Mouse (Mus musculus) urinary bladder, postnatal 14 days (tissue): ENCODE results near the gene Degs1.
"Not testable (repeated sequence)": the region's sequence is repeated elsewhere in the genome, so short reads cannot be mapped to it uniquely, and the experiment has no call there.

Source experiments
- DNase-seq: peaks from one replicate; pipeline ENCODE4 v3.0.0; 2021; ENCODE audit warnings: low spot score

Degs1 gene

DNA sequence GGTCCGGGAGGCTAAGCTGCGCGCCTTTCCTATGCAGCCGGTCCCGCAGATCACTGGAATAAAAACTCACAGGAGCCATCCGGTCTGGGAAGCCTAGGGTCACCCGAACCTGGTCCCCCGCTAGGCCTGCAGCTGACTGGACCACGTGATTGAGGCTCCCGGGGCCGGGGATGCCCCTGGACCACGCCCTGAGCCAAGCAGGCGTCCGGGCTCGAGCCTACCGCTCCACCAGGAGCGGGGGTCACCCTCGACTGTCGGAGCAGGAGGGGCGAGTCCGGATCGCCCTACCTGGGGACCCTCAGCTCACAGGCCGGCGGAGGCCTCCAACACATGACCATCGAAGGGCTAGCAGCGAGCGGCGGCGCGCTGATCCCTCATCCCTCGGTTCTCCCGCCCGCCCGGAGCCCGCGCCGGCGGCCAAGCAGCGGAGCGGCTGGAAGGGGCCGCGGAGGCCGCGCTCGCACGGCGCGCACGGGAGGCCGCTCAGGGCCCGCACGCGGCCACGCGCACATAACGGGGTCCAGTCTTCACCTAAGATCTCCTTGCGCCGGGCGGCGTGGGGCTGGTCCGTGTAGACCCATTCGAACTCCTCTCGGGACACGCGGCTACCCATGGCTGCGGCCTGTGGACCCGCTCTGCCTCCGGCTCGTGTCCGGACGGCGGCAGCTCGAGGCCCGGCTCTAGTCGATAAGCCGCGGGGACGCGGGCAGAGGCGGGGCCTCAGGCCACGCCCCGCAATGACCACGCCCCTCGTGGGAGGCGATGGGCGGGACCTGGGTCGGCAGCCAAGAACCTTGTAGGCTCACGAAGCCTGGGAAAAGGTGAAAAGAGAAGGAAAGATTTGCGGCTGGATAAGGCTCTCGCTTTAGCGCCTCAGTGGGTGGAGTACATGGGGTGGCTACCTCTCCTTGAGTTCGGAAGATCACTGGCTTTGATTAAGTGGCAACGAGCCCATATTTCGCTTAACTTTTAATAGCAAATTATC is at the start of gene Degs1:
Gene Degs1 (minus strand): TSS at position 714 of the 985 bp plus-strand sequence.
- peak; percentile 95 for DNase-seq

DNA sequence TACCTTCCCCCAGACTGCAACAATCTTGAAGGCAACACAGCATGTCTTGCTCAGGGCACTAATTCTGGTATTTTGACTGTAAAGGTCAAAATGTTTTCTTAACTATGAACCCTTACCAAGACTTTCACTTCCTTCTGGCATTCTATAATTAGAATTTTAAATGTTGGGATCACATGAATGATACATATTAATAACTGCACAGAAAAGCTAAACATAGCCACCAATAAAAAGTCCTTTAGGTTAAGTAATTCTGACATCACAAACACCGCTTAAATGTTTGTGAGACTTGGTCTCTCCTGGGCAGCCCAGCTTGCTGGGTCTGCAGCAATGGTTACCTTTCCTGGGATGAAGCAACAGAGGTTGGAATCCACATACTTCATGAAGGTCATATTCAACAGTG is 43.3 kb upstream of the Degs1 start:
- DNase-seq, result no peak

GRCm38 (mm10) chr1:182324552-182324951 is 41.9 kb upstream of the Degs1 start:
- no peak for DNase-seq

GRCm38 (mm10) chr1:182323139-182323538 is 40.5 kb upstream of the Degs1 start:
- no peak for DNase-seq

- DNase-seq, result no peak
These were observed 31.6 kb upstream of the Degs1 start for GRCm38 (mm10) chr1:182314201-182314600.

- DNase-seq, result no peak
These were observed 30.6 kb upstream of the Degs1 start for GRCm38 (mm10) chr1:182313181-182313580.

GRCm38 (mm10) chr1:182311376-182311775 is 28.8 kb upstream of the Degs1 start:
- no peak for DNase-seq

DNA sequence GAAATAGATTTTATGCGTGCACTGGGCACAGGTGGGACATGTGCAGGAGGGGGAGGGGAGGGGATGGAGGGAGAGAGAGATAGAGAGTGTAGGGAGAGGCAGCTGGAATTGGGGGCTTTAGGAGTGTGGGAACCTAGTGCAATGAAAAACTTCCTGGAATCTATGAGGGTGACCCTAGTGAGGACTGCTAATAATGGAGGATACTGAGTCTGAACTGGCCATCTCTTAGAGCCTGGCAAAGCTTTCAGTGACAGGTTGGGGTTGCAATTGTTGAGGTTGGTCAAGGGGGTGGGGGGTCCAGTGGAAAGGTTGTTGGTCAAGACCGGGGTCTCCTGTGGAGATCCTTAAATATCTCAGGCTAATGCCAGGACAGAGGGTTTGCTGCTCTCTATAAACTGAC is 27.7 kb upstream of the Degs1 start:
- DNase-seq, result no peak

GRCm38 (mm10) chr1:182309403-182309802 is 26.8 kb upstream of the Degs1 start:
- no peak for DNase-seq

- DNase-seq, result no peak
These were observed 20.3 kb upstream of the Degs1 start for GRCm38 (mm10) chr1:182302916-182303315.

DNA sequence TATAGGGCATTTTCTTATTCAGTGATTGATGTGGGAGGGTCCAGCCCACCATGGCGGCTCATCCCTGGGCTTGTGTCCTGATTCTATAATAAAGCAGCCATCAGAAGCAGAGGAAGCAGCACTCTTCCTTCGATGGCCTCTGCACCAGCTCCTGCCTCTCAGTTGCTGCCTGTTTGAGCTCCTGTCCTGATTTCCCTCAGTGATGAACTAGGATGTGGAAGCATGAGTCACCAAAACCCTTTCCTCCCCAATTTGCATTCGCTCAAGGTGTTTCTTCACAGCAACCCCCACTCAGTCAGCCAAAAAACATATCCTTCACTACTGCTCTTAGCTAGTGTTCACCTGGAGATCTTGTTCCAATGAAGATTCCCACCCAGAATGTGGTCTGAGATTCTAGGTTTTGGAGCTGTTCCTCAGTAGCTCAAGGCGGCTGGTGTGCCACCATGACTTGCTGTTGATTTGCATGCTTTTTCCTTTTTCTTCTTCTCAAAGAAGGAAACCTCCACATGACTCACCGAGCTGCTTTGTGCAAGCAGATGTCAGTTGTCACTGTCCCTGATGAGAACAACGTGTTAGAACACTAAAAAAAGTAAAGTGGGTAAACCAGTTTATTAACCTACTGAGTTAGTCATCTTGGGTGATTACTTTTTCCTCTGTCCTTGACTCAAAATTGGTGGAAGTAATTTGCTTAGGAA is 19.7 kb upstream of the Degs1 start:
- no peak for DNase-seq

- DNase-seq, result no peak
These were observed 15.2 kb upstream of the Degs1 start for GRCm38 (mm10) chr1:182297821-182298220.

GRCm38 (mm10) chr1:182297246-182297645 is 14.6 kb upstream of the Degs1 start:
- DNase-seq, result no peak

DNA sequence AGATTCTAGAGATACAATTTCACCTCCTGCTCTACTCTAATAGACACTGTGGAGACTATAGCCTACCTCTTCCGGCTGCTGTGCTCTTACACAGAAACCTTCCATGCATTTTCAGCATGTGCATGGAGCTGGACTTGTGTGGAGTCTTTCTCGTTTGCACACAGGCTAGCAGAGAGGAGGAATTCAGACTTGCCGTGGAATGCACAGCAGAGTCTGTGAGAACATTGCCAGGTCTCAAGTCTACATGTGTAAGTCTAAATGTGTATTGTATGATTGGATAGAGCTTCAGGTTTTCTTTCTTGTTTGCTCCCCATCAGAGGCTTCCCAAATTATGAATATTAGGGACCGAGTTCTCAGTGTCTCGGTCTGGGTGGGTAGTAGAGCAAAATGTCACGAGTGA is 14.2 kb upstream of the Degs1 start:
- no peak for DNase-seq

DNA sequence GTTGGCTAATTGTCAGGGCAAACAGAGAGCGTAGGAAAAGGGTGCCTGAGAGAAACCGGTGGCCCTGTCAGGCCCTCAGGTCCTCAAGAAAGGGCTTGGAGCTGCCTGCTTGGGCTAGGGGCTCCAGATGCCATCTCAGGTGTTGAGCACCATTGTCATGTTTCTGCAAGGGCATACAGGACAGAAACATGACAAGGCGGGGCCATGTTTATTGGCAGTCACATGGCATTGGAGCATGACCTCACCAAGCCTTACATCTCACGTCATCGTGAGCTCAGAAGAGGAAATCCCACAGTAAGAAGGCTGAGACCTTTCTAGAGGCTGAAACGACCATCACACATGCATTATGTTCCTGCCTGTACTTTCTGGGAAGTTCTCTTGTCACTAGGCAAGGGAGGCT is 13.5 kb upstream of the Degs1 start:
- no peak for DNase-seq

GRCm38 (mm10) chr1:182292291-182292690 is 9.7 kb upstream of the Degs1 start:
- no peak for DNase-seq

DNA sequence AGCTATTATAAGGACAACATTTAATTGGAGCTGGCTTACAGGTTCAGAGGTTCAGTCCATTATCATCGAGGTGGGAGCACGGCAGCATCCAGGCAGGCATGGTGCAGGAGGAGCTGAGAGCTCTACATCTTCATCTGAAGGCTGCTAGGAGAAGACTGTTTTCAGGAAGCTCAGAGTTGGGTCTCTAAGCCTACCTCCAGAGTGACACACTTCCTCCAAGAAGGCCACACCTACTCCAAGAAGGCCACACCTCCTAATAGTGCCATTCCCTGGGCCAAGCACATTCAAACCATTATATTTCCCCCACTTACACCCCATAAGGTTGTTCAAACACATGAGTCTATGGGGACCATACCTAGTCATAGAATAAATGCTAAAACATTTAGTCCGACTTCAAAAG is 8.1 kb upstream of the Degs1 start:
- DNase-seq, result not testable (repeated sequence)

- DNase-seq, result no peak
These were observed 7.2 kb upstream of the Degs1 start for GRCm38 (mm10) chr1:182289781-182290180.

DNA sequence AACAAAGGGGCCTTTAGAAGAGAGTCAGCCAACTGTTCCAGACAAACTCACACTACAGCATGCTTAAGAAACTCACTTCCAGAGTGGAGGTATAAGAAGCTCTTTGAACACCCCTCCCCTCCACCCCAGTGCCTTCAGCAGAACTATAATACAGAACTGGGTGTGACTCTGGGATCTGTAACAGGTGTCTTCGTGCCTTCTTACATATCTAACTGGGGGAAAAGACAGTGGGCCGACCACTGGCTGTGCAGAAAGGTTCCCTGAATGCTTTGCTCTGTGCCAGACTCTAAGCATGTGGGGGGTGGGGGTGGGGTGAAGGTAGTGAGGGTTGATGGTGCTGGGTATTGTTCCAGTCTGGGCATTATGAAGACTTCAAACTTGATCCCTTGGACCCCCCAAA is 6.0 kb upstream of the Degs1 start:
- no peak for DNase-seq

DNA sequence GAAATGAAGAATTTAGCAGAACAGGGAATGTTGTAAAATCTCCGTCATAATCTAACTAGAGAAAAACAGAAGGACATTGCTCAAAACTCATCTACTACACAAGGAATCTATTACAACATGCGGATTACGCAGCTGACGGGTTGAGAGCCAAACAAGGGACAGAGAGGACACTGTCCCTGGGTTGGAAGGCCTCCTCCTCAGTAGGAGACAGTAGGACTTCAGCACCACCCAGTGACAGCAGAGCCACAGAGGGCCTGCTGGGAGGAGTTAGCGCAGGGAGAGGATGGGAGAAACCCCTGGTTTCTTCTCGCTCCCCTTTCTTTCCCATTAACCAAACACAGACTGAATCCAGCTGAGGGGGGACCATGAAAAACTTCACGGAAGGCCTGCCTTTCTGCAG is 5.2 kb upstream of the Degs1 start:
- DNase-seq, result no peak

- no peak for DNase-seq
These were observed 2.2 kb upstream of the Degs1 start for GRCm38 (mm10) chr1:182284795-182285194.

- peak; percentile 10 for DNase-seq
These were observed 627 bp upstream of the Degs1 start for GRCm38 (mm10) chr1:182283231-182283630.

GRCm38 (mm10) chr1:182281251-182281711 is 1.3 kb downstream of the Degs1 start:
- no peak for DNase-seq
